Comparison of ENCODE assay signal across 17 mouse cellular contexts in the genomic region with DNA sequence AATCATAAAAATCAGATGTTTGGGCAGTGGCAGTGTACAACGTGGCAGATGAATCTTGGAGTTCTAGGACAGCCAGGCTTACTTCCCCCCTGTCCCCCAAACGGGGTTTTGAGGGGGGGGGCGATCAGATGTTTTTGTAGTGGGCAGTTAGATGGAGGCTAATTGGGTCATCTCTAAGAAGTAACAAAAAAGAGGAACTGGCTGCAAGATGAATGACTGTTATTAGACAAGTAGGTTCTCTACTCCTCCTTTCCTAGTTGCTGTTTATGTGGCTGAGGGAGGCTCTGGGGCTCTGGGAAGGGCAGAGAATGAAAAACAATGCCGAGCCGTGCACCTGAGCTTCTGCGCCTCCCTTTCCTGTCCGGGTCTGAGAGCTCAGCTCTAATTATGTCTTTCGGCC. TPM values are rescaled to one million over a fixed set of nuclear protein-coding genes. Genes with fewer than 3 reads are reported as not detected.
DNase-seq lines count a peak whose midpoint lies in the region; ATAC-seq and TF ChIP-seq lines count a peak whose summit lies in the region.
"Had no signal": no experiment of that assay in that cellular context is flagged by ENCODE, and none has a peak within 500 bp of the region (broad histone marks: within the 10 kb centered on the region; RNA-seq: fewer than 3 reads in every experiment).

No protein-coding gene starts in this region.

- H3K4me3 ChIP-seq in heart, embryonic 16.5 days (ENCODE audit: low read length): no peak overlapping the region
- peak overlapping the region; percentile 17; the same call in 1 of the 2 replicates for H3K4me3 ChIP-seq in G1E (ENCODE audit: low read depth, low read length)
- H3K4me3 ChIP-seq: midbrain, embryonic 10.5 days; myocyte had no signal

- no peaks in the 10 kb centered on the region for H3K9me3 ChIP-seq in heart, embryonic 16.5 days (replicated peaks; ENCODE audit: control insufficient read depth, low read length)
- no peaks in the 10 kb centered on the region for H3K9me3 ChIP-seq in G1E (replicated peaks)
- H3K9me3 ChIP-seq: midbrain, embryonic 10.5 days had no signal

- H3K27me3 ChIP-seq in heart, embryonic 16.5 days (ENCODE audit: control insufficient read depth, insufficient read depth, low read length): no peaks in the 10 kb centered on the region
- no peaks in the 10 kb centered on the region for H3K27me3 ChIP-seq in G1E (ENCODE audit: insufficient read depth, low read length)

- no peak overlapping the region for H3K27ac ChIP-seq in heart, embryonic 16.5 days (ENCODE audit: low read length)
- H3K27ac ChIP-seq: kidney, postnatal 0 days; midbrain, embryonic 10.5 days had no signal

- H3K9ac ChIP-seq in heart, embryonic 16.5 days (ENCODE audit: low read length): no peak overlapping the region
- H3K9ac ChIP-seq: forebrain, postnatal 0 days had no signal

- H3K36me3 ChIP-seq in heart, embryonic 16.5 days (ENCODE audit: control insufficient read depth, insufficient read depth): no peaks in the 10 kb centered on the region
- peaks cover 22% of the 10 kb centered on the region for H3K36me3 ChIP-seq in G1E (replicated peaks)

- no peak for ATAC-seq in heart, embryonic 16.5 days (replicated peaks; ENCODE audit: extremely low read depth, insufficient read depth, low FRiP score)
- ATAC-seq in G1E (ENCODE audit: extremely low read depth, insufficient number of reproducible peaks, low FRiP score, poor library complexity, severe bottlenecking): peak; percentile 78
- peak; percentile 77 for ATAC-seq in megakaryocyte, adult 5-6 weeks (ENCODE audit: poor library complexity, severe bottlenecking)
- ATAC-seq: forebrain, postnatal 0 days had no signal

- DNase-seq in heart, adult 8-10 months (ENCODE audit: low spot score): no peak
- peak; percentile 59 for DNase-seq in 416B (ENCODE audit: low read depth)
- peak; percentile 51 for DNase-seq in G1E (ENCODE audit: low spot score)
- no peak for DNase-seq in right cerebral cortex, postnatal 10 days (ENCODE audit: low spot score in 2 of 2)
- no peak for DNase-seq in ovary, postnatal 36 days (ENCODE audit: low spot score)
- DNase-seq: adrenal gland, postnatal 14 days; cerebellum, postnatal 14 days; forebrain, postnatal 0 days; heart, postnatal 14 days; right cerebral cortex, postnatal 14 days had no signal

- 0 out of 2 replicates have a peak overlapping the region, but pooled peaks have one; percentile 2 for H3K4me2 ChIP-seq in heart, embryonic 16.5 days (ENCODE audit: low read depth, low read length)

- peaks cover 26% of the 10 kb centered on the region for H3K4me1 ChIP-seq in heart, embryonic 16.5 days (ENCODE audit: control insufficient read depth, insufficient read depth, low read length)
- H3K4me1 ChIP-seq in G1E (ENCODE audit: insufficient read depth, low read depth, low read length): peaks cover 53% of the 10 kb centered on the region

- 54% methylated on average over 8 of the region's 8 CpGs for WGBS in heart, embryonic 16.5 days

- no peak for TF ChIP-seq CTCF in G1E (IDR thresholded peaks at IDR 0.05; ENCODE audit: low read depth, low read length)

RNA-seq across cellular contexts. Expression of a gene that starts 13.9 kb away (rescaled TPM):
- polyA plus RNA-seq in heart, embryonic 16.5 days (2015; fragmentation: Nextera tagmentation; extraction: Ambion mirVana): 316 and 336 TPM in 2 replicates
- 100 to 1,000 TPM; 136 to 150 (median 142) TPM for total RNA-seq in heart, adult 8-10 months (2022)
- total RNA-seq in G1E (2014; fragmentation: Nextera tagmentation) (604 and 614 TPM in 2 replicates), G1E (2017) (94.3 and 136 TPM in 2 replicates)
- 43.2 and 50.9 TPM in 2 replicates for polyA plus RNA-seq in G1E (2012)
- 244 and 278 TPM in 2 replicates for total RNA-seq in megakaryocyte, adult 5-6 weeks (2015)
- total RNA-seq in megakaryocyte, adult 5-6 weeks (2017): 158 and 180 TPM in 2 replicates

RNA-seq across cellular contexts. Expression of a gene that starts 36.2 kb away (rescaled TPM):
- not detected in 2 replicates for polyA plus RNA-seq in heart, embryonic 16.5 days (2015; fragmentation: Nextera tagmentation; extraction: Ambion mirVana)
- total RNA-seq in heart, adult 8-10 months (2022): 1 to 10 TPM; 4.2 to 9.6 (median 6.2) TPM
- total RNA-seq in G1E (2014; fragmentation: Nextera tagmentation): not detected in 2 replicates
- 0.16 TPM in 1 of 2 replicates, not detected in the other for total RNA-seq in G1E (2017)
- polyA plus RNA-seq in G1E (2012): not detected in 2 replicates
- total RNA-seq in megakaryocyte, adult 5-6 weeks (2015): not detected in 2 replicates
- not detected in 2 replicates for total RNA-seq in megakaryocyte, adult 5-6 weeks (2017)
- total RNA-seq: liver, adult 2 months had no signal
- polyA plus RNA-seq: embryonic facial prominence, embryonic 11.5 days; liver, adult 2 months; myocyte had no signal

RNA-seq across cellular contexts. Expression of a gene that starts 57.1 kb away (rescaled TPM):
- polyA plus RNA-seq in heart, embryonic 16.5 days (2015; fragmentation: Nextera tagmentation; extraction: Ambion mirVana): 52.4 and 52.8 TPM in 2 replicates
- total RNA-seq in heart, adult 8-10 months (2022): 10 to 100 TPM; 23.8 to 30.2 (median 29.1) TPM
- 50.4 and 61.6 TPM in 2 replicates for total RNA-seq in G1E (2014; fragmentation: Nextera tagmentation)
- 67.5 and 76.3 TPM in 2 replicates for total RNA-seq in G1E (2017)
- polyA plus RNA-seq in G1E (2012): 49.5 and 58.4 TPM in 2 replicates
- total RNA-seq in megakaryocyte, adult 5-6 weeks (2015): 205 and 220 TPM in 2 replicates
- total RNA-seq in megakaryocyte, adult 5-6 weeks (2017): 180 and 208 TPM in 2 replicates

Comparison
In these comparisons a context has a peak if more than half of its experiments do, and no peak if none do; other contexts are left out.
1. DNase-seq: peak in 416B (single experiment) and G1E (single experiment); none in heart, adult 8-10 months (single experiment), right cerebral cortex, postnatal 10 days (0 of 2) and ovary, postnatal 36 days (single experiment).
2. RNA of a gene that starts 36.2 kb away (total RNA-seq): 4.2 to 9.6 TPM in heart, adult 8-10 months; 0.16 TPM in G1E and not detected in megakaryocyte, adult 5-6 weeks; every median in the first group is over 4 times any median in the second.